Mouse (Mus musculus) hematopoietic stem cell, adult 5-6 weeks (primary cell): ENCODE measurements at regions not wholly inside any gene's neighbourhood (a gene's known extent, or its start where the extent isn't known, plus 50 kb on each side); places are given as distances from the start of the nearest gene placed in this dataset.
"Not testable (repeated sequence)": the region's sequence is repeated elsewhere in the genome, so short reads cannot be mapped to it uniquely, and the experiment has no call there.

Source experiments
- ATAC-seq, 2 experiments: fragments of 125-278 bp in 1 of 2; replicated peaks in 1 of 2; 2 replicates each; pipeline ENCODE4 v1.8.0; 2016 to 2017; ENCODE audit warnings: inconsistent platforms in 2 of 2, mild to moderate bottlenecking in 2 of 2, moderate number of reproducible peaks in 2 of 2, low read depth in 1 of 2, moderate TSS enrichment in 1 of 2; ENCODE audit not compliant: low FRiP score in 2 of 2, poor library complexity in 2 of 2, severe bottlenecking in 2 of 2, insufficient read depth in 1 of 2, low TSS enrichment in 1 of 2

DNA sequence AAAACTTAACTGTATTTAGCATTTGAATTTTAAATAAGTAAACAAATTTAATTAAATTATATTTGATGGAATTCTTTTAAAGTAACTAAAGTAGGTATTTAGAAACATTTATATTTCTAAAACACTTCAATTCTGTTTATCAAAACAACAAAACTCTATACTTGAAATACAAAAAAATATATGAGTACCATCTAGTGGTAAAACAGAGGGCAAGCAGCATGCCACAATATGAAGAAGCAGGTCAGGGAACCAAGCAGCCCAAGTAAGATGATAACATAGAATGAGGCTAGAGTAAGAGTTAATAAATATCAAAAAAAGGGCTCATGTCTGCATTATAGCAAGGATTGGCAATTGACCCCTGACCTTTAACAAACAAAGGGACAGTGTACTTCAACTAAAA, 639.7 kb downstream of the Cdh10 start:
- ATAC-seq, result no peak

DNA sequence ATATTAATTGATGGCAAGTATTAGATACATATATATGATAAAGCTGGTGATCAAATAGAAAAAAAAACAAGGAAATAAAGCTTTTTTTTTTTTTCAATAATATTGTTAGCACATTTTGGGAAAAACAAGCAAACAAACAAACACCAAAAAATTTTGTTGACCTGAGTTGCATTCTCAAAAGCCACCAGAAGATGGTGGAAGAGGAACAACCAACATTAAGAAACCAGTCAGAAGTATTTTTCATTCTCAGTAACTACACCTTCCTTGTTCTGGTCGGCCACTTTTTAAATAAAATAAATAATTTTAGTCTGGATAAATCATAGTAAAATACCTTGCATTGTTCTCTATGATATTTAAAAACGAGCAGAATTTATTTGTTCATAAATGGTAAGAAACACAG, 654.8 kb downstream of the Cdh10 start:
- 0 out of 4 replicates have a peak, but pooled peaks of 1 of the 2 experiments have one; percentile 37 for ATAC-seq

DNA sequence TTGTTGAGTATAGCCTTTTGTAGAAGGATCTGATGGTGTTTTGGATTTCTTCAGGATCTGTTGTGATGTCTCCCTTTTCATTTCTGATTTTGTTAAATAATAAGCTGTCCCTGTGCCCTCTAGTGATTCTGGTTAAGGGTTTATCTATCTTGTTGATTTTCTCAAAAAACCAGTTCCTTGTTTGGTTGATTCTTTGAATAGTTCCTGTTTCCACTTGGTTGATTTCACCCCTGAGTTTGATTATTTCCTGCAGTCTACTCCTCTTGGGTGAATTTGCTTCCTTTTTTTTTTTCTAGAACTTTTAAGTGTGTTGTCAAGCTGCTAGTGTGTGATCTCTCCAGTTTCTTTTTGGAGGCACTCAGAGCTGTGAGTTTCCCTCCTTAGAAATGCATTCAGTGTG, 674.8 kb downstream of the Cdh10 start:
- not testable (repeated sequence) for ATAC-seq

DNA sequence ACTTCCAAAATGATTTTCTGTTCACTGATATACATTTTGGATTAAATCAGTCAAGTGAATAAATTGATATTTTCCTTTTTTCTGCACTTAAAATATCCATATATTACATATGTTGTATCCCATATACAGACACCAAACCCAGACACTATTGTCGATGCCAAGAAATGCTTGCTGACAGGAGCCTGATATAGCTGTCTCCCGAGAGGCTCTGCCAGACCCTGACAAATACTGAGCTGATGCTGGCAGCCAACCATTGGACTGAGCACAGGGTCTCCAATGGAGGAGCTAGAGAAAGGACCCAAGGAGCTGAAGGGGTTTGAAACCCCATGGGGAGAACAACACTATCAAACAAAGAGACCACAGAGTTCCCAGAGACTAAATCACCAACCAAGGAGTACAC, 700.6 kb downstream of the Cdh10 start:
- no peak for ATAC-seq

DNA sequence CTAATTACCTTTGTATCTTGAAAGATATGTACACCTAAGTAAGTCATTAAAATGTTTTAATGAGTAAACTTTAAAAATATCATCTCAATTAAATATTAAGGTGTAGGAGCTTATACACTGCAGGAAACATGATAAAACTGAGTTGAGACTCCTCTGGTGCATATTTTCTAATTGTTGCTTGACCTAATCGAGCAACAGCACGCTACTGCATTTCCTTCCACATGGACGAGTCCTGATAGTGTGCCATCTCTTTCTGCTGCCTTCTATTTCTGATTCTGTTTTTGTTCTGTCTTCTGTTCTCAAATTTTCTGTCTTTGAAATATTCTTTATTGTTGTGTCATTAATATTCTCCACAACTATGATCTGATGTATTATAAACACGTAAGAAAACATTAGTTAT, 721.9 kb downstream of the Cdh10 start:
- no peak for ATAC-seq

DNA sequence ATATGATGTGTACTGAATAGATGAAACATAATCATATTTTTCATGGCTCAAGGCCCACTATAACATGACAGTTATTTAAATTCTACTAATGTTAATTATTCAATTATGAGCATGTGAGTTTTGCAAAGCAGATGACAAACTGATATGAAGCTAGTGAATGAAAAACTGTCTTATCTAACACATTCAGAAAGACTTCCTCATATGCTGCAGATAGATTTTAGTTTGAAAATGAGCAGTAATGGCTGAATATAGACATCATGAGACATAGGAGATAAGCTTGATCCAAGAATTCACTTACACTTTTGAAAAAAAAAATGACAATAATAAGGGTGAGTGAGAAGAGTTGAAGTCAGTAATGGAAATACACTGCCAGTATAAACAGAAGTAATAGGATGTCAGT, 731.0 kb downstream of the Cdh10 start:
- ATAC-seq, result no peak

DNA sequence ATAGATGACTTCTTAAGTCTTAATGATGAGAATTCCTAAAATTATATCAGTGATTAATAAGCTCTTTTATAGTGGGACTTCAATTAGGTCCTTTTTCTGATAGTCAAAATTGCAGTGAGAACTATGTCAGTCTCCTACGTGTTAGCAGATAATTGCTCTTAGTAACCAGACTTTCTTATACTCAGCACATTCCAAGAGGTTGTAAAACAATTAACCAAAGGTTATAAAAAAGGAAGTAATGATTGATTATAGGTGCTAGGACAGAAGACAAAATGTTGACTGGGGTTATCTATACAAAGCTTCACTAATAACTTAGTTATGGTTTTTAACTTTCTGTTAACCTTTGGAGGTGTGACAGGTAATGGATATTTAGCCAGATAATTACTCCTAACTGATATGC, 766.0 kb downstream of the Cdh10 start:
- no peak for ATAC-seq

DNA sequence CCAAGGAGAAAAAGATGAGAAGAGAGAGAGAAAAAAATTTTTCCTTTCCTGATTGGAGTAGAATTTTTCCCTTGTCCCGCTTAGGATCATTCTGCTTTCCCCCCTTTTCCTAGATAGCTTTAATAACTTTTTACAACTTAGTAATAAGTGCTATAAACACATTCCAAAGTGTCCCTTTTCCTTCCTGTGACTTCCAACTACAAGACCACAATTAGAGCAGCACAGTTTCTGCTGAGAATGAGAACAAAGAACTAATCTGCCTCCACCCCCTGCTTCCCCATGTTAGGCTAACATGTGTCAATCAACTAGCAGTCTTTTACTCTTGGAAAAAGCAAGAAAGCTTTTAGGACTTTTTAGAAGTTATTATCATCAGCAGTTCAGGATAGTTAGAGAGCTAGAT, 766.5 kb downstream of the Cdh10 start:
- no peak for ATAC-seq

DNA sequence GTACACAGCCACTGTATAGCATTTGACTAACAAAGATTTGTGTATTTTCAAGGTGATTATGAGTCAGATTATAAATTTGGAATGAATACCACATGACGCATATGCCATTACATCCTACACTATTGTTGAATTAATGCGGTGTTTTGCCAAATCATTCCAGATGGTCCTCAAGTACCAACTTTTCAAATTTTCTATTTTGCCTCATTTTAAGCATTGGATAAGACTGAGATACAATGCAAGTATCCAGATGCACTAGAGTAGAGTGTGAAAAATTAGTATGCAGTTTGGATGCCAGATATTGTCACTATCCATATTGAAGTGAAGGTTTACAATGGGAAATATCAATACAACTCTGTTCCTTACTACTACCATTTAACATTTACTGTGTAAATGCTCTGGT, 775.0 kb downstream of the Cdh10 start:
- ATAC-seq, result no peak

DNA sequence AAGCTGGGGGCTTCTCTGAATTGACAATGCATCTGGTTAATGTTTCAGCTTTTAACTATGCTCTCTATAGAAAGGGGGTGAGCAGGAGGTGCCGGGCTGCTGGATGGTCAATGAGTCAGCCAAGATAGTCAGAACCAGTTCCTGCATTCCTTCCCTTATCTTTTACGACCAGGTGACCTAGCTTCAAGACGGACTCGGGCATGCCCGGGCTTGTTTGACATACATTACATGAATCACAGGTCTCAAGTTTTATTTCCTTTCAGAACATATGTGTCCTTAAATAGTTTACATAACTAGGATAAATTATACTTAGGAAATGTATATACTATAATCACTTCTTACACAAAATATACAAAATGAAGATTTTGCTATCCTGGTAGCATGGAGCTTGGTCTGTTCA, 803.6 kb downstream of the Cdh10 start:
- not testable (repeated sequence) for ATAC-seq

DNA sequence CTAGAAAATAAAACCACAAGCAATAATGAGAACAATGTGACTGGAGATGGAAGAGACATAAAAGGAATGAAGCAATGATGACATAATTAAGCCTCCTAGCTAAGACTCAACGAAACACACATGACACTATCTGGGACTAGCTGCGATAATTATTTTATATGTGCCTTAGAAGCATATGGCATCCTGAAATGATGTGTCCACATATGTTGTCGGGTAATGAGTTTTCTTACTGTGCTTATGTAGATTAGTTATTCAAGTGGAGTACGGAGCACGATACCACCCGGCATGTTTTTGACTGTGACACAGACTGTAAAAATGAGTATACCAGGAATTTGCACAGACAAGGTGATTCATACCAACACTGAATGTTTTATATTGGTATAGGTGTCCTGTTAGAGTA, 781.7 kb upstream of the Cdh12 start:
- ATAC-seq, result no peak

DNA sequence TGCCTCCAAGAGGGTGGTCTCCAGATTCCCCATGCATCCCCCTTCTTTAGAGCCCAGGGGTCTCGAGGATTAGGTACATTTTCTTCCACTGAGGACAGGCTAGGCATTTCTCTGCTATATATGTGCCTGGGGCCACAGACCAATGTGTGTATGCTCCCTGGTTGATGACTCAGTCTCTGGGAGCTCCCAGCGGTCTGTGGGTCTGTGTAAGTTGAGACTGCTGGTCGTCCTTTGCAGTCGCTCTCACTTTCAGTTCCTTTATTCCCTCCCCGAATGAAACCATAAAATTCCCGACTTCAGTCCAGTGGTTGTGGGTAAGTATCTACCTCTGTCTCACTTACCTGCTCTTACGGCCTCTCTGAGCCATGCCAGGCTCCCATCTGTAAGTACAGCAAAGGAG, 773.5 kb upstream of the Cdh12 start:
- ATAC-seq, result no peak

DNA sequence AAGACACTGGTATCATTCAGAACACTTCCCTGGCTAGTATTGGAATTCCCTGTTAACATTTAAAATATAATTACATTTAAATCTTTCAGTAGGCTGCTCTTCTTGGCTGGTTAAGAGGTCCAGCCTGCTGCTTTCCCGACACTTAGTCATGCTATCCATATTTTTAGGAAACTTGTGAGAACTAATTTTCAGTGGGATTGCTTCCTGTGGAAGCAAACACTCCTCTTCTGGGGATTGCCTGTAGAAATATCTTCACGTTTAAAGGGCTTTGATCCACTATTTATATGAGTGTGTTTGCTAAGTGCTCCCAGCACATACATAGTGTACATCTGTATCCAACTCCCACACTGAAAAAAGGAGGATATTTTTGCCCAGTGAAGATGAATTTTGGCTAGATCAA, 761.8 kb upstream of the Cdh12 start:
- no peak for ATAC-seq

DNA sequence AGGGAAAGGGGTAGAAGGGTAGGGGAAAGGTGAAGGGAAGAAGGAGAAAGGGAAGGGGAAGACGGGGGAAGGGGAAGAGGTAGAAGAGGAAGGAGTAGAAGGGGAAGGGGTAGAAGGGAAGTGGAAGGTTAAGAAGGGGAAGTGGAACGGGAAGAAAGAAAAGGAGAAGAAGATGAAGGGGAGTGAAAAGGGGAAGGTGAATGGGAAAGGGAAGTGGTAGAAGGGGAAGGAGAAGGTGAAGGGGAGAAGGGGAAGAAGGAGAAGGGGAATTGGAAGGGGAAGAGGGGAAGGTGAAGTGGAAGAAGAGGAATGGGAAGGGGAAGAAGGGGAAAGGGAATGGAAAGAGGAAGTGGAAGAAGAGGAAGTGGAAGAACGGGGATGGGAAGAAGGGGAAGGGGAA, 737.3 kb upstream of the Cdh12 start:
- no peak for ATAC-seq
